Mouse (Mus musculus) ovary, postnatal 36 days (tissue): ENCODE results near the gene Cbx8.

ENCODE experiments used
- DNase-seq: peaks from one replicate; pipeline ENCODE4 v3.0.0; 2022; ENCODE audit warnings: low spot score, mixed read lengths

The Cbx8 gene

GRCm38 (mm10) chr11:119040600-119041324, at the start of gene Cbx8:
Cbx8 (minus strand) TSS chr11:119040969.
- peak; percentile 99 for DNase-seq

GRCm38 (mm10) chr11:119090076-119090960, 49.5 kb upstream of the Cbx8 start:
- DNase-seq: peak; percentile 32

- DNase-seq: peak; percentile 27
These were observed 48.7 kb upstream of the Cbx8 start for GRCm38 (mm10) chr11:119089235-119090075.

- DNase-seq: no peak
These were observed 47.8 kb upstream of the Cbx8 start for GRCm38 (mm10) chr11:119088391-119089234.

GRCm38 (mm10) chr11:119087301-119088082, 46.7 kb upstream of the Cbx8 start:
- peak; percentile 47 for DNase-seq

GRCm38 (mm10) chr11:119086144-119086971, 45.6 kb upstream of the Cbx8 start, which contains the start of gene Cbx4:
Cbx4 (minus strand) TSS chr11:119086221.
- DNase-seq: peak; percentile 93

- peak; percentile 76 for DNase-seq
These were observed 44.7 kb upstream of the Cbx8 start for GRCm38 (mm10) chr11:119085279-119086062.

GRCm38 (mm10) chr11:119084446-119085278, 43.9 kb upstream of the Cbx8 start:
- DNase-seq: peak; percentile 44

- peak; percentile 67 for DNase-seq
These were observed 43.1 kb upstream of the Cbx8 start for GRCm38 (mm10) chr11:119083724-119084445.

- no peak for DNase-seq
These were observed 42.1 kb upstream of the Cbx8 start for GRCm38 (mm10) chr11:119082638-119083599.

GRCm38 (mm10) chr11:119081839-119082637, 41.3 kb upstream of the Cbx8 start:
- peak; percentile 61 for DNase-seq

- DNase-seq: no peak
These were observed 40.5 kb upstream of the Cbx8 start for GRCm38 (mm10) chr11:119081148-119081838.

GRCm38 (mm10) chr11:119080461-119081147, 39.8 kb upstream of the Cbx8 start:
- DNase-seq: no peak

- no peak for DNase-seq
These were observed 38.7 kb upstream of the Cbx8 start for GRCm38 (mm10) chr11:119079445-119079837.
